Mouse (Mus musculus) liver, embryonic 15.5 days (tissue): ENCODE measurements around the gene Hadha. TPM values are rescaled to one million over a fixed set of nuclear protein-coding genes. Genes with fewer than 3 reads are reported as not detected.

ENCODE experiments used
- ATAC-seq: fragments of 200-750 bp; cut with Nextera tagmentation; 2 replicates; pipeline ENCODE4 v1.8.0; 2017; ENCODE audit warnings: moderate number of reproducible peaks, mild to moderate bottlenecking, moderate library complexity; ENCODE audit not compliant: insufficient read depth
- H3K27ac ChIP-seq: fragments of 300-500 bp; sonication (generic); replicated peaks from 2 replicates; pipeline ENCODE4 v1.5.1; 2015; ENCODE audit warnings: mild to moderate bottlenecking, inconsistent platforms
- H3K27me3 ChIP-seq: fragments of 300-500 bp; sonication (generic); 2 replicates; pipeline ENCODE4 v1.6.1; 2015; ENCODE audit warnings: mild to moderate bottlenecking, inconsistent platforms
- H3K36me3 ChIP-seq: fragments of 300-500 bp; sonication (generic); replicated peaks from 2 replicates; pipeline ENCODE4 v1.6.1; 2015; ENCODE audit warnings: moderate library complexity, mild to moderate bottlenecking, inconsistent platforms
- H3K4me1 ChIP-seq: fragments of 300-500 bp; sonication (generic); replicated peaks from 2 replicates; pipeline ENCODE4 v1.6.1; 2015; ENCODE audit warnings: inconsistent platforms
- H3K4me2 ChIP-seq: fragments of 300-500 bp; sonication (generic); 2 replicates; pipeline ENCODE4 v1.6.1; 2015; ENCODE audit warnings: moderate library complexity, mild to moderate bottlenecking, inconsistent platforms
- H3K4me3 ChIP-seq: fragments of 300-500 bp; sonication (generic); replicated peaks from 2 replicates; pipeline ENCODE4 v1.5.1; 2015; ENCODE audit warnings: mild to moderate bottlenecking, inconsistent platforms
- H3K9ac ChIP-seq: fragments of 300-500 bp; sonication (generic); 2 replicates; pipeline ENCODE4 v1.6.1; 2015; ENCODE audit warnings: moderate library complexity, mild to moderate bottlenecking, inconsistent platforms
- H3K9me3 ChIP-seq: fragments of 300-500 bp; sonication (generic); replicated peaks from 2 replicates; pipeline ENCODE4 v1.6.1; 2016; ENCODE audit warnings: inconsistent platforms
- WGBS: fragments of 180-500 bp; shearing (Covaris S2); methylation state at CpG from one replicate; pipeline ENCODE4 v1.1.7; 2015; ENCODE audit warnings: mixed read lengths; ENCODE audit not compliant: insufficient replicate concordance; 5-methylcytosine and 5-hydroxymethylcytosine counted together
- polyA plus RNA-seq: library from polyadenylated mRNA; unstranded; fragments of >200 nt; fragmentation: Nextera tagmentation; extraction: Ambion mirVana; gene quantifications from 2 replicates; pipeline ENCODE4 v1.2.1, GENCODE M21; 2015

Hadha gene
- polyA plus RNA-seq: 101 and 105 TPM in 2 replicates

DNA sequence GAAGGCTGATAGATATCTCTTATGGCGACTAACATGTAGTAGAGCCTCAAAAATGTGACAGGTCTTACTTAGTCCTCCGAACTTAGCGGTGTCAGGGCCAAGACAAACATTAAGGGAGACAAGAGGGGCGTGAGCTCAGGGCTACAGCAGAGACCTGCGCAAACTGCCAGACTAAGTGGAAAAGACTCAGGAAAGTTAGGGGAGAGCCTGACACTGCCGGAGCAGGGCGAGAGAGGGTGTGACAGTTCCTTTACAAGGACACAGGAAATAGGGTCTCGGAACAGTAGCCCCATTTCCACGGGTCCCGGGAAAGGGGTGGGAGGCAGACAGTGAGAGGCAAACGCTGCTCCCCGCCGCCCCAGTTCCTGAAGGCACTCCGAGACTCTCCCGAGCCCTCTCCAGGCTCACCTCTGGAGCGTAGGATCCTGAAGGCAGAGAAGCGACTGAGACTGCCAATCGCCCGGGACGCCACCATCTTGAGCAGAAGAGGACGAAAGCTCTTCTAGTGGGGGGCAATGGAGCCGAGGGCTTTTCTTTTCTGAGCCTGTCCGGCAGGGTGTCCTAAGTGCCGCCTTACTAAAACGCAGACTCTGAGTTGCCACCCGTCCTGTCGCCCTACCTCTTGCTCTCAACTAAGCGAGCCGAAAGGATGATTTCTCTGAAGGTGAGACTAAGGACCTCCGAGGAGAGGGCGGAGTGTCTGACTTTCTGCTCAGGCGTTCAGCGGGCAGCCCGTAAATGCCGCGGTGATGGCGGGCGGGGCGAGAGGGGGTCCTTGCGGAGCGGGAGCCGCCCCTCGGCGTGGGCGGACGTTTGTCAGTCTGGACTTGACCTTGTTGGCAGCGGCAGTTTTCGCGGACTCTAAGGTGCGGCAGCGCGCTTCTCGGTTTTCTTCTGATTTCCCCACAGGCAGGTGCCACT, at the start of gene Hadha, which contains the start of gene Hadhb:
Gene Hadha, minus strand, starts transcription at position 689 of the 921 bp plus-strand sequence.
Gene Hadhb, plus strand, starts transcription at position 775 of the 921 bp plus-strand sequence.
- Histone ChIP-seq H3K36me3 (no peaks in the 10 kb centered on the region), H3K4me1 (peaks cover 35% of the 10 kb centered on the region), H3K9ac (peak within 1 kb of the TSS; percentile 98), H3K27me3 (no peaks in the 10 kb centered on the region), H3K27ac (peak within 1 kb of the TSS; percentile 95), H3K9me3 (no peaks in the 10 kb centered on the region), H3K4me3 (peak within 1 kb of the TSS; percentile 99), H3K4me2 (peak within 1 kb of the TSS; percentile 76)
- ATAC-seq: peak; percentile 89
- WGBS: under 1% methylated on average over 53 of the region's 53 CpGs

DNA sequence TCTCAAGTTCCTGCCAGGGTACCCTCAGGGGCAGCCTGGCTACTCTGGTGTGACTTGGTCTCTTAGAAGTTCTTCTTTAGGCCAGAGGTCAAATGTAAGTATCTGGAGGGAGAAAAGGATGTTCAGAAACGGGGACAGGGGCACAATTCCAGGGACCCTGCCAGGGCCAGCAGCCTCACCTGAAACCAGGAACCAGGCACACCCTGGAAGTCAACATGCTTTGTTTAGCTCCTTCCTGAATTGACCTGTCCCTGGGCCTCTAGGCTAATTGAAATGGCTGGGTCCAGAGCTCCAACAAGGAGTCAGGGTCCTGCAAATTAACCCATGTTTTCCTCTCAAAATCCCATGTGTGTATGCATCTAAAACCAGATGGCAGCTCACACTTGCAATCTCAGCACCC, 49.5 kb upstream of the Hadha start:
- H3K27ac ChIP-seq: no peak overlapping the region
- no peak overlapping the region for H3K4me2 ChIP-seq
- no peaks in the 10 kb centered on the region for H3K27me3 ChIP-seq
- H3K4me3 ChIP-seq: no peak overlapping the region
- H3K36me3 ChIP-seq: no peaks in the 10 kb centered on the region
- 27% methylated on average over 1 of the region's 1 CpGs for WGBS
- no peak for ATAC-seq
- H3K9ac ChIP-seq: no peak overlapping the region
- no peaks in the 10 kb centered on the region for H3K9me3 ChIP-seq
- H3K4me1 ChIP-seq: no peaks in the 10 kb centered on the region

DNA sequence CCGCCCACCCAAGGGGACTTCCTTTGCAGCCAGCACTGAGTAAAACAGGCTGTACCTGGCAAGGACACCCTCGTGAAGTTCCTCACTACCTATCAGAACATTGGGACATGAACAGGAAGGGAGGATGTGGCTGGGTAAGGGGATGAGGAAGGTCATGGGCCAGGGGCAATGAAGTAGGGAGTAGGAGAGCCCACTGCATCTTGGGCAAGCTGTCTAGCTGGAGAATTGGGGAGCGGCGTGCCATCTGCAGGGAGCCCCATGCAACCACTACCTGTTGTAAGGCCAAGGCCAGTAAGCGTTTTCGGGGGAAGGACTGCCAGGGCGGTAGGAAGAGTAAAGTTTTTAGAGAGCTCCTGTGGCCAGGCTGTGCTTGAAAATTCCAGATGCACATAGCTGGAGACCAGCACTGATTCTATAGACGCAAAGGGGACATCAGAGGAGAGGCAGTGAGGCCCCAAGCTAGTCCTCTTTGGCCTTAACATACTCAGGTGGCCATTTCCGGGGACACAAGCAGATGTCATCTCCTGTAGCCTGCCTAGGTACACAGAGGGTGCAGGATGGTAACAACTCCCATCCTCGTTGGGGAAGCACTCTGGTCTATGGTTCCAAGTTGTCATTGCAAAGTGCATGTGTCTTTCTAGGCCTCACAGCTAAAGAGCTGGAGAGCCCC, 48.4 kb upstream of the Hadha start:
- Histone ChIP-seq H3K4me1 (no peaks in the 10 kb centered on the region), H3K27me3 (no peaks in the 10 kb centered on the region), H3K9me3 (no peaks in the 10 kb centered on the region), H3K9ac (no peak overlapping the region), H3K36me3 (no peaks in the 10 kb centered on the region), H3K4me2 (no peak overlapping the region), H3K4me3 (no peak overlapping the region), H3K27ac (no peak overlapping the region)
- ATAC-seq: no peak
- WGBS: 58% methylated on average over 10 of the region's 10 CpGs

DNA sequence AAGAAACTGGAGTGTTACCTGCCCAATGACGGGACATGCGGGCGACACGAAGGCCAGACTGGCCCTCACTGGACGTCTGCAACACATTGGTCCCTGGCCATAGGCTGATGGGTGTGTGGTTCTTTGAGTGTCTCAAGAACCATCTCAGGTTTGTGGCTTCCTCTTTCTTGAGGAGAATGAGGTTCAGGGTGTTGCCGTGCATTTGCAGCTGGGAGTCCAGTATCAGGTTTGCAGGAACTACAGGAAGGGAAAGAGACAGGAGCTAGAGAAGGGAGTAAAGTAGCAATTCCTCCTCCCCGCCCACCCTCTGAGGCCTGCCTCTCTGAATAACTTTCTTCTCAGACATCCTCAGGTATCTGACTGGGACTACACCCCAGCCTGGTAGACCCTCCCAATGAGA, 47.3 kb upstream of the Hadha start:
- WGBS: 59% methylated on average over 7 of the region's 7 CpGs
- no peak for ATAC-seq

DNA sequence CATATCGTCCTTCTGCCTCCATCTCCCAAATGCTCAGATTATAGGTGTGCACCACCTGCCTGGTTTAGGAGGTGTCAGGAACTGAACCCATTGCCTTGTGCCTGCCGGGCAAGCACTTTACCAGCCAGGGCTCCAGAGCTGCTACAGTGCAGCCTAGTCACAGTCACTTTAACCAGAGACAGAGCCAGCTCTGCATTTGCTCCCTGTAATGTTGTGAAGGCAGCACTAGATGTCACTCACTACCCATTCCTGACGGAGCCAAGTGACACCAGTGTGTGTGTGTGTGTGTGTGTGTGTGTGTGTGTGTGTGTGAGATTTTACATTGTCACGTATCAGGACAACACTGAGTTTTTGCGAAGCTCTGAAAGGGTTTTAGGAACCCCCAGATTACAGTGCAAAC, 46.6 kb upstream of the Hadha start:
- no peaks in the 10 kb centered on the region for H3K4me1 ChIP-seq
- 32% methylated on average over 5 of the region's 5 CpGs for WGBS
- H3K36me3 ChIP-seq: no peaks in the 10 kb centered on the region
- no peaks in the 10 kb centered on the region for H3K27me3 ChIP-seq
- H3K9ac ChIP-seq: no peak overlapping the region
- no peak overlapping the region for H3K27ac ChIP-seq
- no peak overlapping the region for H3K4me3 ChIP-seq
- H3K9me3 ChIP-seq: no peaks in the 10 kb centered on the region
- no peak for ATAC-seq
- H3K4me2 ChIP-seq: no peak overlapping the region

More for the DNA sequence above, 47.3 kb upstream of the Hadha start:
- H3K27ac ChIP-seq: no peak overlapping the region
- H3K9ac ChIP-seq: no peak overlapping the region
- H3K36me3 ChIP-seq: no peaks in the 10 kb centered on the region
- H3K9me3 ChIP-seq: no peaks in the 10 kb centered on the region
- no peaks in the 10 kb centered on the region for H3K27me3 ChIP-seq
- H3K4me1 ChIP-seq: no peaks in the 10 kb centered on the region
- H3K4me2 ChIP-seq: no peak overlapping the region
- H3K4me3 ChIP-seq: no peak overlapping the region

DNA sequence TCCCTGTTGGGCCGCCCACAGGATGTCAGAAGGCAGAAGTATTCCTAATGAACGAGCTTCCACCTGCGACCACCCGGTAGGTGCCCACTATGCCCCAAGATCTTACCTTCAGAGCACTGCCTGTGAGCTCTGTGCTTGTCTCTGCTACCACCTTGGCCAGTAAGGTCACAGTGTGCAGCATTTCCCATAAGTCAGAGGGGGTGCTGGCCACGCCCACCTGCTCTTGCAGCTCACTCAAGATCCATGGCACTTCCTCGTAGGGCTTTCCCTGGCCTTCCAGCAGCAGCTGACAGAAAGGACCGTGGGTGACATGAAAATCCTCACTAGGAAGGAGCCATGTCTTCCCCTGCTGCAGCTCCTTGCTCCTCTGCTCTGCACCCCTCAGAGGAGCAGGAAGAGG, 43.3 kb upstream of the Hadha start:
- H3K4me3 ChIP-seq: no peak overlapping the region
- ATAC-seq: no peak
- H3K4me2 ChIP-seq: no peak overlapping the region
- H3K9ac ChIP-seq: no peak overlapping the region
- no peaks in the 10 kb centered on the region for H3K9me3 ChIP-seq
- H3K36me3 ChIP-seq: no peaks in the 10 kb centered on the region
- H3K27ac ChIP-seq: no peak overlapping the region
- peaks cover 2% of the 10 kb centered on the region; the same call in 1 of the 2 replicates for H3K4me1 ChIP-seq
- 31% methylated on average over 7 of the region's 7 CpGs for WGBS
- no peaks in the 10 kb centered on the region for H3K27me3 ChIP-seq

DNA sequence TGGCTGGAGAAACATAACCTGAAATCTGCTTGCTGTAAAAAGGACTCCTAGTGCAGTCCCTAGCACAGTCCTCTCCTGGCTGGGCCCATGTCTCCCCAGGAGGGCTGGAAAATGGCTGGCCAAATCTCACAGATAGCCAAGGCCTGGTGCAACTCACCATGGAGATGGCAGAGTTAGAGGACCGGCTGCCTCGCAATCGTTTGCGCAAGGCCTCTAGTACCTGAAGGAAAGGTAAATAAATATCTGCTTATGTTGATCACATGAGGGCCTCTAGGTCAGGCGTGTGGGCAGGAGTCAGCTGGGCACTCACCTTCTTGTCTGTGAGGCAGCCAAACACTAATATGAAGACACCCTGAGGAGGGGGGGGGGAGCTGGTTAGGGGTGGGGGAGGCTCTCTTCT, 40.4 kb upstream of the Hadha start:
- Histone ChIP-seq H3K4me2 (no peak overlapping the region), H3K27ac (no peak overlapping the region), H3K9me3 (no peaks in the 10 kb centered on the region), H3K36me3 (no peaks in the 10 kb centered on the region), H3K4me1 (peaks cover 2% of the 10 kb centered on the region; the same call in 1 of the 2 replicates), H3K27me3 (no peaks in the 10 kb centered on the region), H3K4me3 (no peak overlapping the region), H3K9ac (no peak overlapping the region)
- WGBS: 77% methylated on average over 5 of the region's 5 CpGs
- 0 out of 2 replicates have a peak, but pooled peaks have one; percentile 25 for ATAC-seq

DNA sequence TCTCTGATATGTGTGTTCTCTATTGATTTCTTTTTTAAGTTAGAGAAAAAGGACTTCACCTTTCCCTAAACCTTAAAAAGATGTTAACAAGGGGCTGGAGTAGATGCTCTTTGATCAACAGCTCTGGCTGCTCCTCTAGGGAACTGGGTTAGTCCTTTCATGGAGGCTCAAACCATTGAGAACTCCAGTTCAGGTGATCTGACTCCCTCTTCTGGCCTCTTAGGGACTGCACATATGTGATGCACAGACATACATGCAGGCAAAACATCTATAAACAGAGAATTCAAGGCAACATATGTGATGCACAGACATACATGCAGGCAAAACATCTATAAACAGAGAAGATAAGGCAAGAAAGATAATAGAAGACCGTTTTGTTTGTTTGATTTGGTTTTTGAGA, 37.5 kb upstream of the Hadha start:
- no peak overlapping the region for H3K9ac ChIP-seq
- H3K4me1 ChIP-seq: peaks cover 2% of the 10 kb centered on the region; the same call in 1 of the 2 replicates
- no peak overlapping the region for H3K27ac ChIP-seq
- ATAC-seq: no peak
- no peak overlapping the region for H3K4me3 ChIP-seq
- H3K36me3 ChIP-seq: 0 out of 2 replicates have a peak, but pooled peaks cover 3% of the 10 kb centered on the region
- no peaks in the 10 kb centered on the region for H3K27me3 ChIP-seq
- 48% methylated on average over 1 of the region's 1 CpGs for WGBS
- H3K9me3 ChIP-seq: no peaks in the 10 kb centered on the region
- no peak overlapping the region for H3K4me2 ChIP-seq

DNA sequence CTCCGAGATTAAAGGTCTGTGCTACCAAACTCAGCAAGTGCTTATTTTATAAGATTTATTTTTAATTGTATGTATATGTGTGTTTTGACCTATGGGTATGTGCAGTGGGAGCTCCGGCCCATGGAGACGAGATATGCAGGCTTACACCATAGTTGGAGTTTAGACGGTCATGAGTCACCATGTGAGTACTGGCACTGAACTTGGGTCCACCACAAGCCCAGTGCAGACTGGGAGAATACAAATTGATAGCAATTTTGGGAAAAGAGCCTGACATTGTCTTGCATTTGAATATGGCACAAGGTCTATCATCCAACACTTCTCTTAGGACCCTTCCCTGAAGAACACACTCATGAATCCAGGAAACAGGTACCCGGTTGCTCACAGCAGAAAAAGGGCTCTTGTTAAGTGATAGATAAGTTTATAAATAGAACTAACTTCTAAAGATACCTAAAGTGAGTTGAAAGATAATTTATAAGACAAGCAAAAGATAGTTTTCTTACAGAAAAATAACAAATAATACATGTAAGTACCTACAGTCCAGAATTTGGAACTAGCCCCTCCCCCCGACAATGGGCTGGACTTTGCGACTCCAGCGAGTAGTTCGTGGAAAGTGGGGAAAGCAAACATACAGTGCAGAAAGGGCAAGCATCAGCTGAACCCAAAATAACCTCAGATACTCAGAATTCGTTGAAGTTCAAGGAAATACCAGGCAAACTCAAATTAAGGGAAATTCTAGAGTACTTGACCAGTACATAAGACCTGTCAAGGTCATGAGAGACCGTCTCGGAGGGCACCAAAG, 32.9 kb upstream of the Hadha start:
- H3K4me2 ChIP-seq: no peak overlapping the region
- peaks cover 32% of the 10 kb centered on the region for H3K36me3 ChIP-seq
- H3K9me3 ChIP-seq: no peaks in the 10 kb centered on the region
- H3K4me1 ChIP-seq: 0 out of 2 replicates have a peak, but pooled peaks cover 3% of the 10 kb centered on the region
- peak; percentile 72 for ATAC-seq
- H3K9ac ChIP-seq: no peak overlapping the region
- 72% methylated on average over 12 of the region's 12 CpGs for WGBS
- H3K27ac ChIP-seq: peak overlapping the region; percentile 30; the same call in 1 of the 2 replicates
- no peak overlapping the region for H3K4me3 ChIP-seq
- H3K27me3 ChIP-seq: no peaks in the 10 kb centered on the region

DNA sequence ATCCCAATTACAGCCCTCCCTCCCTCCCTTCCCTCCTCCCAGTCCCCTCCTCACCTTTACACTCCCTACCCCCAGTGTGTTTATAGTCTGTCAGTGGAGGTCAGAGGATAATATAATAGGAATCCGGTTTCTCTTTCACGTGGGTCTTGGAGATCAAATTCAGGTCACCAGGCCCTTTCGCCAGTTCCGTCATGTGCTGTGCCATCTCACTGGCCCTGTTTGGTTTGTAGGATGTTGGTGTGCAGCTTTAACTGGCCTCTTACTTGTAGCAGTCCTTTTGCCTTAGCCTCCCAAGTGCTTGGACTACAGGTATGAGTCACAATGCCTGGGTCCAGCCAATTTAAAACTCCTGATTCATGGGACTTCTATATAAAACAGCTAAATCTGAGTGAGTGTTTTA, 20.8 kb upstream of the Hadha start:
- WGBS: 84% methylated on average over 4 of the region's 4 CpGs

More for the DNA sequence above, 20.8 kb upstream of the Hadha start:
- H3K36me3 ChIP-seq: peaks cover 85% of the 10 kb centered on the region
- no peaks in the 10 kb centered on the region for H3K27me3 ChIP-seq
- H3K9me3 ChIP-seq: no peaks in the 10 kb centered on the region
- no peak overlapping the region for H3K9ac ChIP-seq
- H3K4me1 ChIP-seq: no peaks in the 10 kb centered on the region; the same call in 1 of the 2 replicates
- ATAC-seq: no peak
- no peak overlapping the region for H3K4me3 ChIP-seq
- H3K4me2 ChIP-seq: no peak overlapping the region
- no peak overlapping the region for H3K27ac ChIP-seq
